Mouse (Mus musculus): Measurements from ENCODE around the gene Tfap2c.

Tfap2c gene

GRCm38 (mm10) chr2:172551081-172551720 is 1.8 kb downstream of the Tfap2c start:
- no peak for DNase-seq (ENCODE audit: low read depth, low spot score)

GRCm38 (mm10) chr2:172551872-172552271 is 2.5 kb downstream of the Tfap2c start:
- no peak for DNase-seq (ENCODE audit: low read depth, low spot score)

DNA sequence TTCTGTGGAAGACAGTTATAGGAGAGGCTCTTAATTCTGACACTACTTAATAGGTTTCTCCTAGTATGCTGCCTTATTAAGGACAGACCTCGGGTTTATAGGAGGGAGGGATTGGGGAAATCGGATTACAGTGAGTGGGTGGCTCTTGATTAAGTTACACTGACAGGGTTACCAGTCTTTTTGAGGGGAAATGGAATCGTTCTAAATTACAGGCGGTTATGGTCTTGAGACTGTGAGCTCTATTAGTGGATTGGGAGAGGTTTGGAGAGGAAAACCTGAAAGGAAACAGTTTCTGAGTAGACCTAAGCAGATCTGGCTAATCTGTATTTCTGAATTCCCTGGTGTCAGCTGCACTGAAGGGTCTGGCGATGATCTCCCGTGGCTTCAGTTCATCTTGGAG is 3.3 kb downstream of the Tfap2c start:
- DNase-seq (ENCODE audit: low read depth, low spot score): no peak

DNA sequence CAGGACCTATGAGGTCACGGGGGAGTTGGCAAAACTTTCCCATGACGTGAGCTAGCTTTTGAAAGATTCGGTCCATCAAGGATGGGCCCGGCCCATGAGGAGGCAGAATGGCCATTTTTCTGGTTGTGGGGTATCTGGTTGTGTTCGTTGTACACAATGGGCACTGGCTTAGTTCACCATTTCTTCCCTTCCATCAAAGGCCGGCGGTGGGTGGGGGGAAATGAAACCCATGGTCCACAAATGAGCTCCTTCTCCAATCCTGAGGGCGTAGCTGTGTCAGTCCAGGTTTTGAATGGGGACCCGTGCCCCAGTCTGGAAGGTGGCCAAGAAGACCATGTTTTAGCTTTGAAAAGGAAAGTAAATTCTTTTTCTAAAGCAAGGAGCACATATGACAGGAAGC is 4.8 kb downstream of the Tfap2c start:
- no peak for DNase-seq (ENCODE audit: low read depth, low spot score)

DNA sequence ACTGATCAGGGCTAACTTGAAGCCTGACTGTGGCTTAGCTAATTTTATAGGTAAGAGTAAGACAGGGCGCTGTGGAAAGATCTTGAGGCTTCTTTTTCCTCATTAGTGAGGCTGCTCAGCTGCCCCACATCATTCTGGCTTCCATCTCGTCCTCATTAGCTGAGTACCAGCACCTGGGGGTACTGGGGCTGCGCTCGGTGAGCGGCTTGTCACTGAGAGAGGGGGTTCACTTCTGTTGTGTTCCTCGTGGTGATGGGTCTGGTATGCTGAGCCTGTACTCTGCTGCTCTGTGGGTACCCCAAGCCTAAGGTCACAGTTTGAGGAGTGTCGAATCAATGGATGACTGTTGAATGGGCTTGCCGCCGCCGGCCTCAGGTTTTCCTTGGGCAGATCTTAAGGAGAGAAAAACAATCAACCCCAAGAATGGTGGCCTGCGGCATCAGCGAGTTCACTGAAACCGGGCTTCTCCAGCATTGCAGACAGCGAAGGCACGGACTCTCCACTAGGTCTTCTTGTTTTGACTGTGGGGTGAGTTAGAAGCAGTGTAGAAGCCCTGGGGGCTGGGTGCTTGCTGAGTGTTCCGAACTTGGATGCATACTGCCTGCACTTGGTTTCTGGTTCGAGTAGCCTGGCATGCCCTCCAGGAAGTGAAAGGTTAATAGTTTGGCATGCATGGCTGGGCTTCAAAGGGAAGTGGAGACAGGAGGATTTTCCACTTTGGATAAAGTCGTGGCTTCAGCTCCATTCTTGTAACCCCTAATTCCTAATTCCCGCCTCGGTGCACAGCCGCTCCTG is 9.5 kb downstream of the Tfap2c start:
- DNase-seq (ENCODE audit: low read depth, low spot score): no peak

DNA sequence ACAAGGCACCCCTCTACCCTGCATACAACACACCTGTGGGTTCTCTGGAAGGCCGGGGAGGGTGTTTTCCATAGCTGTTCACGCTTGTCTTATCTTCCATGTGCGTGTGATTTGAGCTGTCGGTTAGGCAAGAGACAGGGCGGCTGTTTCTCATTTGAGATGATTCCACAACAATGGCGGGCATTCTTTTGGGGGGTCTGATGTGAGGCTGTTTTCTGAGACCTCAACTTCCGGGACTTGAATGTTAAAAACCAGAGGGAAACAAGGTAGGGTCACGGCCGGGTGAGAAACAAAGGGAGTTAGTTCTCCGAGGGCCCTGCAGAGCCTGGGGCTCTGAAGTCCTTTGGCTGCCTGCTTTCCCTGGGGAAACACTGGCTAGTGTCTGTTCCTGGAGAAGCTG is 11.6 kb downstream of the Tfap2c start:
- DNase-seq (ENCODE audit: low read depth, low spot score): no peak

DNA sequence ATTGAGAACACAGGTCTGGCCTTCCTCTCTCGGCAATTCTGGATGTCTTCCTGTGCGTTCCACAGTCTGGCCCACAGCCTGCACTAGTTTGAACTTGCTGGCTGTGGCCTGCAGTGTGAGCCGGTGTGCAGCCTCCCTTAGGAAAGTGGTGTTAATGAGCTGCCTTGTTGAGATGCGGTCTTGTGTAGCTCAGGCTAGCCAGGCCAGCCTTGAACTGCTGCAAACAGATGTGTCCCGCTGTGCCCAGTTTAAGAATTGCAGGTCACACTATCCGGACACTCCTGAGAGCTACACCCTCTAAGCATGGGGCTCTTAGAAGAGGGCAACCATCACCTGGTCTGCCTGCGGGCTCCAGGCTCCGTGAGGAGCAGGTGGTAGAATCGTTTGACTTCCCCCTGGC is 18.4 kb downstream of the Tfap2c start:
- no peak for DNase-seq (ENCODE audit: low read depth, low spot score)

GRCm38 (mm10) chr2:172568466-172568865 is 19.1 kb downstream of the Tfap2c start:
- no peak for DNase-seq (ENCODE audit: low read depth, low spot score)

GRCm38 (mm10) chr2:172577196-172577766 is 27.9 kb downstream of the Tfap2c start:
- peak; percentile 60 for DNase-seq (ENCODE audit: low read depth, low spot score)

- DNase-seq (ENCODE audit: low read depth, low spot score): no peak
Measured at GRCm38 (mm10) chr2:172579221-172579620, 29.8 kb downstream of the Tfap2c start.

GRCm38 (mm10) chr2:172580536-172581265 is 31.3 kb downstream of the Tfap2c start:
- DNase-seq (ENCODE audit: low read depth, low spot score): no peak

GRCm38 (mm10) chr2:172583312-172583711 is 33.9 kb downstream of the Tfap2c start:
- no peak for DNase-seq (ENCODE audit: low read depth, low spot score)

DNA sequence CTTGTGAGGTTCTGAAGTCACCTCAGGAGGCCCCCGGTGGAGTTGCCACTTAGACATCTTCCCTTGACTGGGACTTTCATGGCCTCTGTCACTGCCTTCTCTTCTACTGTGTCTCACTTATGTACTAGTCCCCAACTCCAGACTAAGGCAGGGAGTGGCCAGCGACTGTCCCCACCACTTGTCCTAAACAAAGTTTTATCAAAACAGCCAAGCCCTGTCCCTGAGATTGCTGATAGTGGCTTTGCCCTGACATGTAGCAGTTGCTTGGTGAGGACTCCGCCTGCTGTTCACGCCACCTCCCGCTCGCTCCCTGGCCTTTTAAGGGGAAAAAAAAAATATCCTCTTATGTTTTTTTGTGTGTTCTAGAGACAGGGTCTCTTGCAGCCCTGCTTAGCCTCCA is 35.9 kb downstream of the Tfap2c start:
- no peak for DNase-seq (ENCODE audit: low read depth, low spot score)

- no peak for DNase-seq (ENCODE audit: low read depth, low spot score)
Measured at GRCm38 (mm10) chr2:172589048-172589447, 39.7 kb downstream of the Tfap2c start.

GRCm38 (mm10) chr2:172590839-172591238 is 41.4 kb downstream of the Tfap2c start:
- no peak for DNase-seq (ENCODE audit: low read depth, low spot score)

DNA sequence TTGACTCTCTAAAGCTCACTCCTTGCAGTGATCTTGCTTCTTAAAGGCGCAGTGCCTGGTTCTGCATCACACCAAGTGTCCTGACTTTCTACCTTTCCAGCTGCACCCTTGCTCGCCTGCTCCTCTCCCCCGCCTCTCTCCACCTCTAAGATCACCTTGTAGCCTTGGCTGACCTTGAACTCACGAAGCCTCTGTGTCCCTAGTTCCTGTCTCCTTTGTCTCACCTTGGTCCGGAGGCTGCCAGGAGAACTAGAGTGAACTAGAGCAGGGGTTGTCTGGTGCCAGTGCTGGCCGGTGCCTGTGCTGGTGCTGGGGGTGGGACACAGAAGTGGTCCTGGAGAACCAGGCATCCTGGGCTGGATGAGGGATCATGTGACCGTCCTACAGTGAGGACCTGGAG is 44.9 kb downstream of the Tfap2c start:
- DNase-seq (ENCODE audit: low read depth, low spot score): no peak

GRCm38 (mm10) chr2:172597056-172597455 is 47.7 kb downstream of the Tfap2c start:
- no peak for DNase-seq (ENCODE audit: low read depth, low spot score)

DNA sequence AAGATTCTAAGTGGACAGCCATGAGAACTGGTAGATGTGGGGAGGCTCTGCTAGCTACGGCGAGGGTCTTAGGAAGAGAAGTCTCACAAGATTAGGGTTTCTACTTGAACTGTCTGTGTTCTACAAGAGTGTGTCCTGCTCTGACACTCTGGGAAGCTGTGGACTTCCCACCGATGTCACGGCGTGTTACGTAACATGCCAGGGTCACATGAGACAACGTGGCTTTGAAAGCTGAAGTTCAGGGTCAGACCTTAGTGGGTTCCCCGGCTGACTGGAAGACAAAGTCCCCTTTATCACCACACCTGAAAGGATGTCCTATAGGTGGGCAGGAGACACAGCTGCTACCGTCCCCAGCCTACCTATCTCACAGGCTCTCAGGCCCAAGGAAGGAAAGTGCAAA is 48.5 kb downstream of the Tfap2c start:
- no peak for DNase-seq (ENCODE audit: low read depth, low spot score)

DNA sequence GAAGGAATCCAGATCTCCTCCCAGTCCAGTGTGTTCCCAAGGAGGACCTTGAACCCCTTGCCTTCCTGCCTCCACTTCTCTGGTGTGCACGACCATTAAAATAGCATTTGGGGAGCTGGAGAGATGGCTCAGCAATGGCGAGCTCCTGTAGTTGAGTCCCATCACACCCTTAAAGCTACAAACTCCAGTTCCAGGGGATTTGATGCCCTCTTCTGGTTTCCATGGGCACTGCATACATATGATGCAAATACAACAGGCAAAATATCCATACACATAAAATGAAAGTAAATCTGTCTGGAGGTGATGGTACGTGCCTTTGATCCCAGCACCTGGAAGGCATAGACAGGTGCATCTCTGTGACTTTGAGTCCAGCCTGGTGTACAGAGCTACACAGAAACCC is 55.2 kb downstream of the Tfap2c start:
- no peak for DNase-seq (ENCODE audit: low read depth, low spot score)

- DNase-seq (ENCODE audit: low read depth, low spot score): no peak
Measured at GRCm38 (mm10) chr2:172605642-172606041, 56.2 kb downstream of the Tfap2c start.

DNA sequence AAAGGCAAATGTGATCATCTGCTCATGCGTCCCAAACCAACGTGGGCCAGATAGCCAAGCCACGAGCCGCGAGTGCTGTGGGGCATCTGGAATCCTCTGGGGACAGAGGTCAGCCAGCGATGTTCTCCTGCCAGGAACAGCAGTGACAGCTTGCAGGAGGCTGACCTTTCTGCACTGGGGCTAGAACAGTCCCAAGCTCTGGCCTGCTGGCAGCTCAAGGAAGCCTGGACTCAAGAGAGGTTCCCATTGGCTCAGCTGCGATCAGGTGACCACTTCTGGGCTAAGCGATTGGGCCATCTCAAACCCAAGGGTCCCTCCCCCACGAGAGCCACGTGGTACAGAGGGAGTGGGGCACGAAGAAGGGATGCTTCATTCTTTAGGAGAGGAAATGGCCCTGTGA is 58.3 kb downstream of the Tfap2c start:
- peak; percentile 47 for DNase-seq (ENCODE audit: low read depth, low spot score)
